Mouse (Mus musculus): ENCODE data around the gene Ascl2. TPM values are rescaled to one million over a fixed set of nuclear protein-coding genes. Genes with fewer than 3 reads are reported as not detected.
A peak's percentile ranks its signal among the peaks of the same experiment; 100 is the strongest.

Ascl2 gene
- polyA plus RNA-seq (2014; fragmentation: Nextera tagmentation; extraction: Ambion mirVana), result 0.47 and 0.61 TPM in 2 replicates

DNA sequence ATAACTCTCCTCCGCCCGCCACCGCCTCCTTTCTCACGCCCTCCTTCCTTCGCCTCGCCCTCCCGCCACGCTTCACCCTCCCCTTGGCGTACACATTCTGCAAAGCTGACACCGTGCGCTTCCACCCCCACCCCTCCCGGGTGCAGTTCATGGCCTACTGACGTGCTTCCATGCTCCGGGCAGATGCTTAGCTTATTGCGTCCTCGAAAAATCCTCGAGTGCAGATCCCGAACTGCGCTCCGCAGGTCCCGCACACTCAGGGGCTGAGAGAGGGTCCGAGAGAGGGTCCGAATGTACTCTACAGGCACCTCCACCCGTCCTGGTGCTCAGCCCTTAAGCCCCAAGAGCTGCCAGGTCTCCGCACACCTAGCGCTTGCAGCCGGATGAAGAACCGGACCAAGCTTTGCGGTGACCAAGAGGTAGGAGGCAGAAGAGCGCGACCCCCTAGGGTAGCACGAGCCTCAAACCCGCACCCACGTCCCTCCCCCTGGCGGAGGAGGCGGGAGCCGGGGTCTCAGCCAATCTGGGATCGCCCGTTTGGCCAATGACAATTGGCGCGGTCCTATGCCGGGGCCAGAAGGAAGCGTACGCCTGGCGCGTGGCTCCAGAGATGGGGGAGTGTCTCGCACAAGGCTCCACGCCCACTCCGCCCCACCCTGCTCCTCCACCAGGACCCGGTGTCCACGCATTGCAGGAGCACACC lies at the start of gene Ascl2:
Gene Ascl2, minus strand, starts transcription at position 456 of the 703 bp plus-strand sequence.
- DNase-seq (peak; percentile 69), ATAC-seq (ENCODE audit: low FRiP score, low TSS enrichment) (no peak)
- under 1% methylated on average over 51 of the region's 51 CpGs for WGBS
- Histone ChIP-seq H3K4me3 (replicated peaks; ENCODE audit: low read depth, low read length) (peak within 1 kb of the TSS; percentile 44), H3K9me3 (ENCODE audit: control insufficient read depth, low read length) (no peaks in the 10 kb centered on the region), H3K4me1 (ENCODE audit: control insufficient read depth, insufficient read depth, low read length) (peaks cover 18% of the 10 kb centered on the region), H3K4me2 (ENCODE audit: low read length) (peak within 1 kb of the TSS; percentile 90), H3K36me3 (ENCODE audit: control insufficient read depth, insufficient read depth, low read length) (no peaks in the 10 kb centered on the region), H3K27me3 (ENCODE audit: control insufficient read depth, insufficient read depth, low read length) (peaks cover 68% of the 10 kb centered on the region), H3K9ac (replicated peaks; ENCODE audit: low read length) (peak within 1 kb of the TSS; percentile 31; the same call in 1 of the 2 replicates), H3K27ac (replicated peaks; ENCODE audit: low read depth, low read length) (no peak within 1 kb of the TSS)

- no peaks in the 10 kb centered on the region for H3K36me3 ChIP-seq (ENCODE audit: control insufficient read depth, insufficient read depth, low read length)
- H3K27me3 ChIP-seq (ENCODE audit: control insufficient read depth, insufficient read depth, low read length), result no peaks in the 10 kb centered on the region
- no peak for DNase-seq
- WGBS, result 68% methylated on average over 4 of the region's 4 CpGs
- H3K9ac ChIP-seq (replicated peaks; ENCODE audit: low read length), result no peak overlapping the region
- no peak overlapping the region for H3K4me3 ChIP-seq (replicated peaks; ENCODE audit: low read depth, low read length)
- no peaks in the 10 kb centered on the region for H3K9me3 ChIP-seq (ENCODE audit: control insufficient read depth, low read length)
- no peak overlapping the region for H3K4me2 ChIP-seq (ENCODE audit: low read length)
- peaks cover 22% of the 10 kb centered on the region for H3K4me1 ChIP-seq (ENCODE audit: control insufficient read depth, insufficient read depth, low read length)
- H3K27ac ChIP-seq (replicated peaks; ENCODE audit: low read depth, low read length), result no peak overlapping the region
- no peak for ATAC-seq (ENCODE audit: low FRiP score, low TSS enrichment)
Observed at GRCm38 (mm10) chr7:143017181-143017580, 48.1 kb upstream of the Ascl2 start.

GRCm38 (mm10) chr7:143016424-143017142 lies 47.5 kb upstream of the Ascl2 start:
- H3K4me3 ChIP-seq (replicated peaks; ENCODE audit: low read depth, low read length), result no peak overlapping the region
- no peaks in the 10 kb centered on the region for H3K36me3 ChIP-seq (ENCODE audit: control insufficient read depth, insufficient read depth, low read length)
- ATAC-seq (ENCODE audit: low FRiP score, low TSS enrichment), result no peak
- H3K4me1 ChIP-seq (ENCODE audit: control insufficient read depth, insufficient read depth, low read length), result peaks cover 24% of the 10 kb centered on the region
- no peak overlapping the region for H3K9ac ChIP-seq (replicated peaks; ENCODE audit: low read length)
- 48% methylated on average over 9 of the region's 9 CpGs for WGBS
- H3K9me3 ChIP-seq (ENCODE audit: control insufficient read depth, low read length), result no peaks in the 10 kb centered on the region
- no peak overlapping the region for H3K4me2 ChIP-seq (ENCODE audit: low read length)
- H3K27ac ChIP-seq (replicated peaks; ENCODE audit: low read depth, low read length), result no peak overlapping the region
- no peak for DNase-seq
- no peaks in the 10 kb centered on the region for H3K27me3 ChIP-seq (ENCODE audit: control insufficient read depth, insufficient read depth, low read length)

DNA sequence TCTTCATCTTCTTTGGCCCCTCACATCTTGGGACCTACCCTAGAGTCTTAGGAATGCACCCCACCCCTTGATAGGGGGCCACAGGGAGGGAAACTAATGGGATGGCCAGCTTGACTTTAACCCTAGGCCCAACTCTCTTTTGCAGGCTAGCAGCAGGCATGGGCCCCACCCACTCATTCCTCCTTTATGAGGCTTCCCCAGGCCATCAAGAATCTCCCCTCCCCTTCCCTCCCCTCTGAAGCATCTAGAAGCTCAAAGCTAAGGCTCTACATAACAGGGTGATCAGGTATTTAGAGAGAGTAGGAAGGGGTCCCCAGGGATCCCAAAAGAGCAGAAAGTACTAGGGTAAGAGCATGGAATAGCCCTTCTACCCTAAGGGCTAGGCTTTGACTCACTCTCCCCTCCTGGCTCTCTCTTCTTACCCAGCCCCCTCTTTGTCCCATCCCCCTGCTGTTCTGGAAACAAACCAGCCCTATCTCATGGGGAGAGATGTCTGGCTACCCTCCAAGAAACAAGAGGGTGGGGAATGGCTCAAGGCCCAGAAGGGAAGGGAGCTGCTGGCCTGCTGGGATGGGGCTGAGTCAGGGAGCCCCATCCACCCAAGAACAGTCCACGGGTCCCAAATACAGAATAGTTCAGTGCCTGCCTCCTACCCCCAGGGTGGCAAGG lies 46.8 kb upstream of the Ascl2 start:
- H3K9me3 ChIP-seq (ENCODE audit: control insufficient read depth, low read length), result no peaks in the 10 kb centered on the region
- H3K36me3 ChIP-seq (ENCODE audit: control insufficient read depth, insufficient read depth, low read length), result no peaks in the 10 kb centered on the region
- H3K4me3 ChIP-seq (replicated peaks; ENCODE audit: low read depth, low read length), result no peak overlapping the region
- DNase-seq, result peak; percentile 61
- 9% methylated on average over 1 of the region's 1 CpGs for WGBS
- no peak for ATAC-seq (ENCODE audit: low FRiP score, low TSS enrichment)
- peaks cover 24% of the 10 kb centered on the region for H3K4me1 ChIP-seq (ENCODE audit: control insufficient read depth, insufficient read depth, low read length)
- no peak overlapping the region for H3K9ac ChIP-seq (replicated peaks; ENCODE audit: low read length)
- H3K27me3 ChIP-seq (ENCODE audit: control insufficient read depth, insufficient read depth, low read length), result no peaks in the 10 kb centered on the region
- H3K4me2 ChIP-seq (ENCODE audit: low read length), result no peak overlapping the region
- no peak overlapping the region for H3K27ac ChIP-seq (replicated peaks; ENCODE audit: low read depth, low read length)

DNA sequence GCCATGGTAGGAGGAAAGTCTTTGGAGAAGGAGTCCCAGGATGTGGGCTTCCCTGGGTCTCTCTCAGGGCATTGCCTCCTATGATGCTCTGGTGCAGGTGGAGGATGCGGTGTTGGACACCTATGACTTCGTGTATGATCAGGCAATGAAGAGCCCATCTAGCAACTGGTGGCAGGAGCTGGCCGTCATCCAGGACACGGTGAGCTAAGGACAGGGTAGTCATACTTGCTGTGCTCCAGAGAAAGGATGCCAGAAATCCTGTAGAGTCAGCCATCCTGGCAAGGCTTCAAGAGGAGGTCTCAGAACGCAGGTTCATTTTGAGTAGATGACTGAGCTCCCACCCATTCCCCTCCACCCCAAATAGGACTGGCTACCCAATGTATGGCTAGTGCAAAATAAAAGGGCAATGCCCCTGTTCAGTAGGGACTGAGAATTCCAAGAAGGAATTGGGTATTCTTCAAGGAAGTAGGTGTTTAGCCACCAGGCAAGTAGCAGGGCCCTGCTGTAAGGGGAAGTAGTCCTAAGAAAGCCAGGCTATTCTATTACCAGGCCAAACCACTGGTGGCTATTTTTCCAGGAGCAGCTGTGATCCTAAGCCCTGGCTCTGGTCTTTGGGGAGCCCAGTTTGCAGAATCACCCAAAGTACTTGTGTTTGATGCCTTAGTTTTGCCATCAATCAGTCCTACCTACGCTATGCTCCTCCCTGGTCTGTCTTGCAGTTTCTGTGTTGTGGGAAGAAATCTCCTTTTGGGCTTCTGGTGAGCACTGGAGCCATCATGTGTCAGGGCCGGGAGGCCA lies 46.0 kb upstream of the Ascl2 start:
- Histone ChIP-seq H3K9ac (replicated peaks; ENCODE audit: low read length) (no peak overlapping the region), H3K4me1 (ENCODE audit: control insufficient read depth, insufficient read depth, low read length) (peaks cover 24% of the 10 kb centered on the region), H3K27me3 (ENCODE audit: control insufficient read depth, insufficient read depth, low read length) (no peaks in the 10 kb centered on the region), H3K4me2 (ENCODE audit: low read length) (no peak overlapping the region), H3K36me3 (ENCODE audit: control insufficient read depth, insufficient read depth, low read length) (no peaks in the 10 kb centered on the region), H3K9me3 (ENCODE audit: control insufficient read depth, low read length) (no peaks in the 10 kb centered on the region), H3K27ac (replicated peaks; ENCODE audit: low read depth, low read length) (no peak overlapping the region), H3K4me3 (replicated peaks; ENCODE audit: low read depth, low read length) (no peak overlapping the region)
- WGBS, result 89% methylated on average over 7 of the region's 7 CpGs
- DNase-seq, result no peak
- ATAC-seq (ENCODE audit: low FRiP score, low TSS enrichment), result no peak

DNA sequence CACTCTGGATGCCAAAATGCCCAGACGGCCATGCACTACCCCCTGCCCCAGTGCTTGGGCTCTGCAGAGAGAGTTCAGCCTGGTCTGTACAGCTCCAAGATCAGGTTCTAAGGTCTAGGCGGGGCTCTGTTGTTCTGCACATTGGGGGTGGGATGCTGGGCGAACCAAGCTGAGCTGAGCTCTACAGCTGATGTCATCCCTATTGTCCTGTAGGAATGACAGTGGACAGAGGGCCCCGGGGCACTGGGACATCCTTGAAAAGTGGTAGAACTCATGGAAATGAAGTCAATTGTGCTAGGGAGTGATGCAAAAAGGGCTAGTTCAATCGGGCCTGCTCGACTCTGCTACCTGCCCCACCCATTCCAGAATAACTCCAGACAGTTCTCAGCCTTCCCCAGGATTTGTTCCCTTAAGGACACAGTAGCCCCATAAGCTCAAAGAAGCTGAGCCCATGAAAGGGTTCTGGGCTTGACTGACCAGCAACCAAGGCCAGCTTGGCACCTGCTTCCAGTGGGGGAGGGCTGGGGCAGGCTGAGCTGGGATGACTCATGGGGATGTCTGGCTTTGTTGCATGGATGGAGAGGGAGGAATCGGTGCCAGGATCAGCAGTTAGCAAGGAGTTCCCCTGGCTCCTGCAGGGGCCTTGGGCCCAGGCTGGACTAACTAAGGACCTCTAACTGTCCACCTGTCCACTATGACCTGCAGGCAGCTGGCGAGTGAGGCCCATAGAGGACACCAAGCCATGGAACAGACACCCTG lies 44.5 kb upstream of the Ascl2 start:
- H3K27me3 ChIP-seq (ENCODE audit: control insufficient read depth, insufficient read depth, low read length), result no peaks in the 10 kb centered on the region
- H3K4me2 ChIP-seq (ENCODE audit: low read length), result no peak overlapping the region
- no peak overlapping the region for H3K4me3 ChIP-seq (replicated peaks; ENCODE audit: low read depth, low read length)
- no peak overlapping the region for H3K27ac ChIP-seq (replicated peaks; ENCODE audit: low read depth, low read length)
- WGBS, result 64% methylated on average over 8 of the region's 8 CpGs
- ATAC-seq (ENCODE audit: low FRiP score, low TSS enrichment) (no peak), DNase-seq (no peak)
- no peaks in the 10 kb centered on the region for H3K36me3 ChIP-seq (ENCODE audit: control insufficient read depth, insufficient read depth, low read length)
- H3K9me3 ChIP-seq (ENCODE audit: control insufficient read depth, low read length), result no peaks in the 10 kb centered on the region
- no peak overlapping the region for H3K9ac ChIP-seq (replicated peaks; ENCODE audit: low read length)
- peaks cover 24% of the 10 kb centered on the region for H3K4me1 ChIP-seq (ENCODE audit: control insufficient read depth, insufficient read depth, low read length)

GRCm38 (mm10) chr7:143012230-143012875 lies 43.3 kb upstream of the Ascl2 start:
- no peak; the same call in 1 of the 2 replicates for ATAC-seq (ENCODE audit: low FRiP score, low TSS enrichment)

More at GRCm38 (mm10) chr7:143012230-143012875, 43.3 kb upstream of the Ascl2 start:
- Histone ChIP-seq H3K4me1 (ENCODE audit: control insufficient read depth, insufficient read depth, low read length) (peaks cover 29% of the 10 kb centered on the region), H3K4me2 (ENCODE audit: low read length) (no peak overlapping the region), H3K4me3 (replicated peaks; ENCODE audit: low read depth, low read length) (no peak overlapping the region), H3K27ac (replicated peaks; ENCODE audit: low read depth, low read length) (no peak overlapping the region), H3K27me3 (ENCODE audit: control insufficient read depth, insufficient read depth, low read length) (no peaks in the 10 kb centered on the region), H3K9ac (replicated peaks; ENCODE audit: low read length) (no peak overlapping the region), H3K36me3 (ENCODE audit: control insufficient read depth, insufficient read depth, low read length) (no peaks in the 10 kb centered on the region), H3K9me3 (ENCODE audit: control insufficient read depth, low read length) (no peaks in the 10 kb centered on the region)
- DNase-seq, result peak; percentile 70
- 46% methylated on average over 5 of the region's 5 CpGs for WGBS
